Mouse (Mus musculus): Measurements from ENCODE around the gene Marveld2. TPM values are rescaled to one million over a fixed set of nuclear protein-coding genes. Genes with fewer than 3 reads are reported as not detected.

Marveld2 gene
- polyA plus RNA-seq, 1 experiment from 2014 or later = 20.8 TPM

- Histone ChIP-seq H3K9me3 (ENCODE audit: control insufficient read depth) (no peaks in the 10 kb centered on the region), H3K9ac (ENCODE audit: low read depth, low read length) (no peak overlapping the region), H3K27ac (ENCODE audit: low read depth, low read length) (no peak overlapping the region), H3K4me2 (replicated peaks; ENCODE audit: low read depth) (no peak overlapping the region; the same call in 1 of the 2 replicates), H3K36me3 (ENCODE audit: control insufficient read depth, insufficient read depth) (no peaks in the 10 kb centered on the region), H3K4me3 (ENCODE audit: low read depth, low read length) (no peak overlapping the region), H3K4me1 (replicated peaks; ENCODE audit: control insufficient read depth, insufficient read depth, low read length) (no peaks in the 10 kb centered on the region), H3K27me3 (replicated peaks; ENCODE audit: control insufficient read depth, insufficient read depth, low read length) (no peaks in the 10 kb centered on the region)
- 15% methylated on average over 2 of the region's 2 CpGs for WGBS
- TF ChIP-seq CTCF (IDR thresholded peaks at IDR 0.05; ENCODE audit: low read depth) = no peak
- ATAC-seq = peak; percentile 86
Observed at GRCm38 (mm10) chr13:100575950-100576349, 40.8 kb downstream of the Marveld2 start.

GRCm38 (mm10) chr13:100570713-100571112 is 46.1 kb downstream of the Marveld2 start:
- Histone ChIP-seq H3K36me3 (ENCODE audit: control insufficient read depth, insufficient read depth) (no peaks in the 10 kb centered on the region), H3K4me3 (ENCODE audit: low read depth, low read length) (no peak overlapping the region), H3K4me1 (replicated peaks; ENCODE audit: control insufficient read depth, insufficient read depth, low read length) (no peaks in the 10 kb centered on the region), H3K9ac (ENCODE audit: low read depth, low read length) (no peak overlapping the region), H3K27ac (ENCODE audit: low read depth, low read length) (no peak overlapping the region), H3K4me2 (replicated peaks; ENCODE audit: low read depth) (no peak overlapping the region), H3K9me3 (ENCODE audit: control insufficient read depth) (no peaks in the 10 kb centered on the region), H3K27me3 (replicated peaks; ENCODE audit: control insufficient read depth, insufficient read depth, low read length) (no peaks in the 10 kb centered on the region)
- no peak for ATAC-seq
- no peak for TF ChIP-seq CTCF (IDR thresholded peaks at IDR 0.05; ENCODE audit: low read depth)
- 71% methylated on average over 2 of the region's 2 CpGs for WGBS

DNA sequence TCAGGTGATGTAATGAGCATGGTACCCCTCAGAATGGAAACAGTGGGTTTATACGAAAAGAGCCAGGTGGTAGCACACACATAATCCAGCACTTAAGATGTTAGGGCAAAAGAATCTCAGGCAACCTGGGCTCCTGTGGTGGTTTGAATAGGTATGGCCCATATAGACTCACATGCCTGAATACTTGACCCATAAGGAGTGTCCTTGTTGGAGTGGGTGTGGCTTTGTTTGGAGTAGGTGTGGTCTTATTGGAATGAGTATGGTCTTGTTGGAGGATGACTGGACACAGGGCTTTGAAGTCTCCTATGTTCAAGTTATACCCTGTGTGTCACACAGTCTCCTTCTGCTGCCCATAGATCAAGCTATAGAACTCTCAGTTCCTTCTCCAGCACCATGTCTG is 48.4 kb downstream of the Marveld2 start:
- Histone ChIP-seq H3K36me3 (ENCODE audit: control insufficient read depth, insufficient read depth) (no peaks in the 10 kb centered on the region), H3K9me3 (ENCODE audit: control insufficient read depth) (no peaks in the 10 kb centered on the region), H3K4me1 (replicated peaks; ENCODE audit: control insufficient read depth, insufficient read depth, low read length) (no peaks in the 10 kb centered on the region), H3K4me2 (replicated peaks; ENCODE audit: low read depth) (no peak overlapping the region), H3K27ac (ENCODE audit: low read depth, low read length) (no peak overlapping the region), H3K9ac (ENCODE audit: low read depth, low read length) (no peak overlapping the region), H3K27me3 (replicated peaks; ENCODE audit: control insufficient read depth, insufficient read depth, low read length) (no peaks in the 10 kb centered on the region), H3K4me3 (ENCODE audit: low read depth, low read length) (no peak overlapping the region)
- 100% methylated on average over 1 of the region's 1 CpGs for WGBS
- no peak for TF ChIP-seq CTCF (IDR thresholded peaks at IDR 0.05; ENCODE audit: low read depth)
- no peak for ATAC-seq

DNA sequence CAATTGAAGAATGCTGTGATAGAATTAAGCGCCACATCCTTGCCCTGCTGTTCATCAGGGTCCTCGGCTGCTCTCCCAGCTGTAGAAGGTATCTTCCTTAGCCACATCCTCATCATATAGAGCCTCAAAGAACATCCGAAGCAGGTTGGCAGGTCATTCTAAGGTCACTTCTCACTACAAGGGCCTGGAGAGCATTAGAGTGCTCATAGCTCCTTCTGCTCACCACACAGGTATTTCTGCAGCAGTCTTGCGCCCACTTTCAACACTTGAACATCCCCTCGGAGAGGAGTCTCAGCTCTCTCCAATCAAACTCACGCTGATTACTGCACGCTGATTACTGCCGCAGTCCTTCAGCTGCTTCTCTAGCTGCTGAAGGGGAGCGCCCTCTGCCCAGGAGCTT is 57.3 kb downstream of the Marveld2 start:
- no peak for TF ChIP-seq CTCF (IDR thresholded peaks at IDR 0.05; ENCODE audit: low read depth)
- 83% methylated on average over 9 of the region's 9 CpGs for WGBS
- Histone ChIP-seq H3K27me3 (replicated peaks; ENCODE audit: control insufficient read depth, insufficient read depth, low read length) (no peaks in the 10 kb centered on the region), H3K27ac (ENCODE audit: low read depth, low read length) (no peak overlapping the region), H3K36me3 (ENCODE audit: control insufficient read depth, insufficient read depth) (no peaks in the 10 kb centered on the region), H3K9ac (ENCODE audit: low read depth, low read length) (no peak overlapping the region), H3K4me1 (replicated peaks; ENCODE audit: control insufficient read depth, insufficient read depth, low read length) (no peaks in the 10 kb centered on the region), H3K4me3 (ENCODE audit: low read depth, low read length) (no peak overlapping the region), H3K4me2 (replicated peaks; ENCODE audit: low read depth) (no peak overlapping the region), H3K9me3 (ENCODE audit: control insufficient read depth) (no peaks in the 10 kb centered on the region)
- ATAC-seq = no peak

- WGBS = 50% methylated on average over 4 of the region's 4 CpGs
- H3K27me3 ChIP-seq (replicated peaks; ENCODE audit: control insufficient read depth, insufficient read depth, low read length) = peaks cover 5% of the 10 kb centered on the region
- no peak overlapping the region for H3K9ac ChIP-seq (ENCODE audit: low read depth, low read length)
- H3K36me3 ChIP-seq (ENCODE audit: control insufficient read depth, insufficient read depth) = no peaks in the 10 kb centered on the region
- H3K4me2 ChIP-seq (replicated peaks; ENCODE audit: low read depth) = no peak overlapping the region
- no peaks in the 10 kb centered on the region for H3K9me3 ChIP-seq (ENCODE audit: control insufficient read depth)
- ATAC-seq = no peak
- no peaks in the 10 kb centered on the region for H3K4me1 ChIP-seq (replicated peaks; ENCODE audit: control insufficient read depth, insufficient read depth, low read length)
- no peak for TF ChIP-seq CTCF (IDR thresholded peaks at IDR 0.05; ENCODE audit: low read depth)
- H3K4me3 ChIP-seq (ENCODE audit: low read depth, low read length) = no peak overlapping the region
- H3K27ac ChIP-seq (ENCODE audit: low read depth, low read length) = no peak overlapping the region
Observed at GRCm38 (mm10) chr13:100557011-100557410, 59.8 kb downstream of the Marveld2 start.

GRCm38 (mm10) chr13:100553042-100553437 is 63.7 kb downstream of the Marveld2 start:
- ATAC-seq = peak; percentile 7; the same call in 1 of the 2 replicates
- H3K9ac ChIP-seq (ENCODE audit: low read depth, low read length) = peak overlapping the region; percentile 75
- H3K27ac ChIP-seq (ENCODE audit: low read depth, low read length) = peak overlapping the region; percentile 93
- H3K36me3 ChIP-seq (ENCODE audit: control insufficient read depth, insufficient read depth) = no peaks in the 10 kb centered on the region
- no peaks in the 10 kb centered on the region for H3K9me3 ChIP-seq (ENCODE audit: control insufficient read depth)
- no peak for TF ChIP-seq CTCF (IDR thresholded peaks at IDR 0.05; ENCODE audit: low read depth)
- H3K27me3 ChIP-seq (replicated peaks; ENCODE audit: control insufficient read depth, insufficient read depth, low read length) = peaks cover 12% of the 10 kb centered on the region
- H3K4me1 ChIP-seq (replicated peaks; ENCODE audit: control insufficient read depth, insufficient read depth, low read length) = no peaks in the 10 kb centered on the region
- 2% methylated on average over 12 of the region's 12 CpGs for WGBS
- H3K4me2 ChIP-seq (replicated peaks; ENCODE audit: low read depth) = peak overlapping the region; percentile 74
- H3K4me3 ChIP-seq (ENCODE audit: low read depth, low read length) = peak overlapping the region; percentile 76
